Mouse (Mus musculus) liver, adult 10 weeks (tissue): Measurements from ENCODE around the gene Foxn2. TPM values are rescaled to one million over a fixed set of nuclear protein-coding genes. Genes with fewer than 3 reads are reported as not detected.

Source experiments
- polyA plus RNA-seq: library from polyadenylated mRNA; stranded (reverse); fragments of 350-450 nt; fragmentation: Illumina TruSeq; extraction: RNeasy Lipid Tissue Mini Kit (QIAGEN cat#74804); gene quantifications from one replicate; pipeline ENCODE4 v1.2.3, GENCODE M21; 2014; ENCODE audit warnings: low read depth, low replicate concordance

The Foxn2 gene
- polyA plus RNA-seq, result 15.7 TPM

GRCm38 (mm10) chr17:88440285-88441000 is at the start of gene Foxn2:
TSS of gene Foxn2 (plus strand) at chr17:88440711.

GRCm38 (mm10) chr17:88529519-88530235 is 89.2 kb downstream of the Foxn2 start, which contains the start of gene Ppp1r21:
TSS of gene Ppp1r21 (plus strand) at chr17:88530118.

Other genes with a start within 250 kb of the Foxn2 start
- 17.6 TPM for gene Ppp1r21, start 89.4 kb downstream of the Foxn2 start, polyA plus RNA-seq
- 2.0 TPM for gene Ston1, start 157.0 kb downstream of the Foxn2 start, polyA plus RNA-seq
- gene Gtf2a1l, start 227.9 kb downstream of the Foxn2 start, polyA plus RNA-seq, result not detected